Mouse (Mus musculus): ENCODE results near the gene Pelp1. TPM values are rescaled to one million over a fixed set of nuclear protein-coding genes. Genes with fewer than 3 reads are reported as not detected.

Gene Pelp1
- polyA plus RNA-seq (2012; rRNA removed): 9.3 and 10.3 TPM in 2 replicates

DNA sequence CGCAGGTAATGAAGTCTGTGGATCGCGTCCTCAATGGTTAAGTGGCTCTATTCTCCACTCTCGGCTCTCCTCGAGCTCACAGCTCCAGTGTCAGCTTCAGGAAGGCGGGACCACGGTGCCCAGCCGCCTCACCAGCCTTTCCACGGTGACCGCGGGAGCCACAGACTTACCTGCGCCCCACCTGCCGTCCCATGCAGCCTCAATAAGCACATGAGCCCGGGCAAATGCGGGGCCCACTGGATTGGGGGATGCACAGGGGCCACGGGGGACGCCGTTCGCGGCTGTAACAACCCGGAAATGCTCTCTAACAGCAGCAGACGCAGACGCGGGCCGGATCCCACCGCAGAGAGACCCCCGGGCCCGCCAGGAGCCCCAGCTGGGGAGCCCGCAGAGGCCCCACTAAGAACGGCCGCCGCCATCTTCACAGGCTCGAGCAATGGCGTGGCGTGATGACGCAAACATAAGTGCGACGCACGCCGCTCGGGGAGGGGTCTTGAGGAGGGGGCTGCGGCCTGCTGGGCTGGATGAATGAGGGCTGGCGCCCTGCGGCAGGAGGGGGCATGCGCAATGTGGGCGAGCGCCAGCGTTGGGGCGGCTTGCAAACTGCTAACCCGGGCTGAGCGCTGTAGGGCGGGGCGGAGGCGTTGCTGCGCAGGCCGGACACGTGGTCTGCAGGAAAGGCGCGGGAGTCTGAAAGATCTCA, at the start of gene Pelp1:
TSS of gene Pelp1 (minus strand) at position 438 of the 703 bp plus-strand sequence.

DNA sequence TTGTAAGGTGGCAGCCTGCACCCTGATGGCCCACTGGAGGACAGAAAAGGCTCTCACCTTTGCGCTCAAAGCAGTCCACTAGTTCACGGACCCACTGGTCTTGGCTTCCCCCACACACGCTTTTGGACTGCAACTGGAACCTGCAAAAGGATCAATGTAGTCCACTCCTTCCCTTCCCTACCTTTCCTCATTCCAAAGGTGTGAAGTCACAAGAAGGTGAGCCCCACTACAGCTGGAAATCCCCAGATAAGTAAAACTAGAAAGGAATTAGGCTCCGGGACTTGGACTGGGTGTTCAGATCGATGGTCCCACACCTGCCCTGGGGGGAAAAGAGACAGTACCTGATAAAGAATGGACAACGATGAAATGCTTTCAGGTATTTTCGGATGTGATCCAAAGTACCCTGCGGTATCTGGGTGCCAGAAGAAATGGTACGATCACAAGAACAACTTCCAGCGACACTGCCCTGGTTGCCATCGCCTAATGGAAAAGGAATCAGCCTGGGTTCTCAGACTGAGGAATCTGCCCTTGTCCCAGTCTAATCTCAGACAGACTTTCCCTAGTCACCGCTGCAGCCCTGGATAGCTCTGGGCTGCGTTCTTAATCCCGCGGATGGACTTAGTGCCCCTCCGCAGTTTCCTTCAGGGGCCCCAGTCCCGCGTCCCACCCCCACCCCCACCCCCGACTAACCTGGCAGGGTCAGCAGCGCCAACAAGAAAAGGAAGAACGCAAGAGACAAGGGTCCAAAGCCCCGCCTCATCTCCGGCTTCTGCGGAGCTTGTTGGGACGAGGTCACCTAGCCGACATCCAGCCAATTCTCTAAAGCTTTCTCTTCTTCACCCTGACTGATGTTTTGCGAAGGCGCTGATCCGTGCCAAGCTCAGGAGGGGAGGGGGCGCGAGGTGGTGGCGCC, 49.1 kb upstream of the Pelp1 start, which contains the start of gene Zmynd15:
TSS of gene Zmynd15 (plus strand) at position 746 of the 913 bp plus-strand sequence.

GRCm38 (mm10) chr11:70451797-70452498, 42.1 kb upstream of the Pelp1 start, which contains the start of gene Med11:
Gene Med11, plus strand, starts transcription at chr11:70451919.

GRCm38 (mm10) chr11:70432048-70432894, 22.4 kb upstream of the Pelp1 start, which contains the start of gene Arrb2:
Gene Arrb2, plus strand, starts transcription at chr11:70432635.

DNA sequence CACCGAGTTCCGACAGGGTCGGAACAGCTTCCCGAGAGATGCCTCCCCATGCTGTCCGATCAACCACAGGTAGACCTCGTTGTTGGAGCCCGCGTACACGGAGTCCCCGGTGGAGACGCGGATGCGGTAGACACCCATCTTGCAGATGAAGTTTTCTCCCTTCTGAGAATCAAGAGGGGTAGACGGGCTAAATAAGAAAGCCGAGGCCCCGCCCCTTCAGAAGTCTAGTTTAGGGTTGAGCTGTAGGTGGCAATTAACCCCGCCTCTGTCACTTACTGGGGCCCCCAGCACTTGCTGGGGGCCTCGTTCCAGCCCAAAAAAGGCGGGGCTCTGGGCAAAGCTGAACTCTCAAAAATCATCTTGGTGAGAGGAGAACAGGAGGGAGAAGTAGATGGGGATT, 58.0 kb downstream of the Pelp1 start, which contains the start of gene Alox15:
TSS of gene Alox15 (minus strand) at position 164 of the 400 bp plus-strand sequence.

Other genes starting within 250 kb of the Pelp1 start
- 36.1 and 38.9 TPM in 2 replicates for gene Slc16a11, start 197.3 kb downstream of the Pelp1 start, polyA plus RNA-seq (2012; rRNA removed)
- 3.0 and 3.9 TPM in 2 replicates for gene Slc16a13, start 189.0 kb downstream of the Pelp1 start, polyA plus RNA-seq (2012; rRNA removed)
- gene Bcl6b, start 180.2 kb downstream of the Pelp1 start, polyA plus RNA-seq (2012; rRNA removed): 1.9 and 2.1 TPM in 2 replicates
- 20.2 and 24.1 TPM in 2 replicates for gene 0610010K14Rik, start 172.1 kb downstream of the Pelp1 start, polyA plus RNA-seq (2012; rRNA removed)
- gene Gm21988, start 170.2 kb downstream of the Pelp1 start, polyA plus RNA-seq (2012; rRNA removed): 4.3 and 5.2 TPM in 2 replicates
- 128 and 152 TPM in 2 replicates for gene Rnasek, start 170.2 kb downstream of the Pelp1 start, polyA plus RNA-seq (2012; rRNA removed)
- gene Alox12, start 154.7 kb downstream of the Pelp1 start, polyA plus RNA-seq (2012; rRNA removed): 3.8 and 5.6 TPM in 2 replicates
- 0.29 and 0.41 TPM in 2 replicates for gene Alox12e, start 87.4 kb downstream of the Pelp1 start, polyA plus RNA-seq (2012; rRNA removed)
- 3.4 and 10.5 TPM in 2 replicates for gene Alox15, start 58.0 kb downstream of the Pelp1 start, polyA plus RNA-seq (2012; rRNA removed)
- gene Arrb2, start 22.6 kb upstream of the Pelp1 start, polyA plus RNA-seq (2012; rRNA removed): 16.9 and 23.4 TPM in 2 replicates
- gene Med11, start 41.9 kb upstream of the Pelp1 start, polyA plus RNA-seq (2012; rRNA removed): 6.9 and 7.9 TPM in 2 replicates
- gene Zmynd15, start 49.4 kb upstream of the Pelp1 start, polyA plus RNA-seq (2012; rRNA removed): 2.3 TPM in 2 replicates
- gene Cxcl16, start 50.0 kb upstream of the Pelp1 start, polyA plus RNA-seq (2012; rRNA removed): 14.1 and 16.5 TPM in 2 replicates
- 9.1 and 10.4 TPM in 2 replicates for gene Tm4sf5, start 95.2 kb upstream of the Pelp1 start, polyA plus RNA-seq (2012; rRNA removed)
- not detected in 2 replicates for gene Vmo1, start 104.6 kb upstream of the Pelp1 start, polyA plus RNA-seq (2012; rRNA removed)
- gene Gltpd2, start 109.2 kb upstream of the Pelp1 start, polyA plus RNA-seq (2012; rRNA removed): 0.10 TPM in 1 of 2 replicates, not detected in the other
- gene Psmb6, start 115.3 kb upstream of the Pelp1 start, polyA plus RNA-seq (2012; rRNA removed): 154 and 176 TPM in 2 replicates
- gene Gm40193, start 122.9 kb upstream of the Pelp1 start, polyA plus RNA-seq (2012; rRNA removed): not detected in 2 replicates
- gene Pld2, start 130.0 kb upstream of the Pelp1 start, polyA plus RNA-seq (2012; rRNA removed): 25.1 and 27.7 TPM in 2 replicates
- gene Mink1, start 152.8 kb upstream of the Pelp1 start, polyA plus RNA-seq (2012; rRNA removed): 57.1 and 69.6 TPM in 2 replicates
- gene 4930544D05Rik, start 205.8 kb upstream of the Pelp1 start, polyA plus RNA-seq (2012; rRNA removed): not detected in 2 replicates
- 0.42 TPM in 1 of 2 replicates, not detected in the other for gene Chrne, start 209.2 kb upstream of the Pelp1 start, polyA plus RNA-seq (2012; rRNA removed)
- 0.05 and 0.16 TPM in 2 replicates for gene Gp1ba, start 229.1 kb upstream of the Pelp1 start, polyA plus RNA-seq (2012; rRNA removed)
- 33.9 and 37.1 TPM in 2 replicates for gene Rnf167, start 237.2 kb upstream of the Pelp1 start, polyA plus RNA-seq (2012; rRNA removed)
- 46.6 and 58.0 TPM in 2 replicates for gene Slc25a11, start 237.4 kb upstream of the Pelp1 start, polyA plus RNA-seq (2012; rRNA removed)
- 1,547 and 3,714 TPM in 2 replicates for gene Pfn1, start 244.6 kb upstream of the Pelp1 start, polyA plus RNA-seq (2012; rRNA removed)
- gene Eno3, start 247.2 kb upstream of the Pelp1 start, polyA plus RNA-seq (2012; rRNA removed): 17.5 and 26.2 TPM in 2 replicates